Mouse (Mus musculus) neural tube, embryonic 11.5 days (tissue): Measurements from ENCODE around the gene Gm17079. TPM values are rescaled to one million over a fixed set of nuclear protein-coding genes. Genes with fewer than 3 reads are reported as not detected.

Experiments
- polyA plus RNA-seq: library from polyadenylated mRNA; unstranded; fragments of >200 nt; fragmentation: Nextera tagmentation; extraction: Ambion mirVana; gene quantifications from 2 replicates; pipeline ENCODE4 v1.2.1, GENCODE M21; 2014

The Gm17079 gene
- polyA plus RNA-seq, 1 experiment from 2014 or later = not detected

Other genes with a start within 250 kb of the Gm17079 start
- not detected in 2 replicates for gene Vmn2r89, start 243.6 kb downstream of the Gm17079 start, polyA plus RNA-seq
- not detected in 2 replicates for gene Gm5622, start 142.7 kb downstream of the Gm17079 start, polyA plus RNA-seq
- gene Gm17175, start 121.4 kb downstream of the Gm17079 start, polyA plus RNA-seq = not detected in 2 replicates
- gene Gm17174, start 103.3 kb downstream of the Gm17079 start, polyA plus RNA-seq = not detected in 2 replicates
- gene Gm17078, start 84.2 kb downstream of the Gm17079 start, polyA plus RNA-seq = not detected in 2 replicates
- not detected in 2 replicates for gene Gm4181, start 59.8 kb downstream of the Gm17079 start, polyA plus RNA-seq
- gene Gm5800, start 21.7 kb upstream of the Gm17079 start, polyA plus RNA-seq = not detected in 2 replicates
- not detected in 2 replicates for gene Ang4, start 78.1 kb upstream of the Gm17079 start, polyA plus RNA-seq
- not detected in 2 replicates for gene AY358078, start 104.6 kb upstream of the Gm17079 start, polyA plus RNA-seq
- not detected in 2 replicates for gene Ear6, start 158.2 kb upstream of the Gm17079 start, polyA plus RNA-seq
- 58.8 and 58.9 TPM in 2 replicates for gene Mettl17, start 189.4 kb upstream of the Gm17079 start, polyA plus RNA-seq
- gene Slc39a2, start 197.4 kb upstream of the Gm17079 start, polyA plus RNA-seq = 0.23 and 0.40 TPM in 2 replicates
- gene Ndrg2, start 218.7 kb upstream of the Gm17079 start, polyA plus RNA-seq = 8.2 and 10.4 TPM in 2 replicates
- gene Tppp2, start 223.0 kb upstream of the Gm17079 start, polyA plus RNA-seq = not detected in 2 replicates
- not detected in 2 replicates for gene Rnase13, start 227.3 kb upstream of the Gm17079 start, polyA plus RNA-seq